Mouse (Mus musculus) liver, postnatal 0 days (tissue): ENCODE measurements around the gene Slc2a12. TPM values are rescaled to one million over a fixed set of nuclear protein-coding genes. Genes with fewer than 3 reads are reported as not detected.

Experiments used
- ATAC-seq: fragments of 200-750 bp; cut with Nextera tagmentation; 2 replicates; pipeline ENCODE4 v1.8.0; 2017; ENCODE audit warnings: mild to moderate bottlenecking, moderate library complexity
- DNase-seq: peaks from one replicate; pipeline ENCODE4 v3.0.0-alpha.2; 2016
- H3K27ac ChIP-seq: fragments of 300-500 bp; sonication (generic); 2 replicates; pipeline ENCODE4 v1.5.1; 2014; ENCODE audit warnings: antibody characterized with exemption, moderate library complexity, mild to moderate bottlenecking, low read depth
- H3K27me3 ChIP-seq: fragments of 300-500 bp; sonication (generic); 2 replicates; pipeline ENCODE4 v1.6.1; 2014; ENCODE audit warnings: low read length, control low read depth, mixed read lengths; ENCODE audit not compliant: insufficient read depth
- H3K36me3 ChIP-seq: fragments of 300-500 bp; sonication (generic); replicated peaks from 2 replicates; pipeline ENCODE4 v1.6.1; 2014; ENCODE audit warnings: mild to moderate bottlenecking, control low read depth, low read length, moderate library complexity, mixed read lengths; ENCODE audit not compliant: insufficient read depth
- H3K4me1 ChIP-seq: fragments of 300-500 bp; sonication (generic); 2 replicates; pipeline ENCODE4 v1.6.1; 2014; ENCODE audit warnings: antibody characterized with exemption, mild to moderate bottlenecking, control low read depth; ENCODE audit not compliant: insufficient read depth
- H3K4me2 ChIP-seq: fragments of 300-500 bp; sonication (generic); 2 replicates; pipeline ENCODE4 v1.6.1; 2014; ENCODE audit warnings: low read depth, mild to moderate bottlenecking, low read length, moderate library complexity, mixed read lengths
- H3K4me3 ChIP-seq: fragments of 300-500 bp; sonication (generic); 2 replicates; pipeline ENCODE4 v1.5.1; 2014; ENCODE audit warnings: low read depth, low read length
- H3K9ac ChIP-seq: fragments of 300-500 bp; sonication (generic); replicated peaks from 2 replicates; pipeline ENCODE4 v1.6.1; 2014; ENCODE audit warnings: mild to moderate bottlenecking, moderate library complexity
- H3K9me3 ChIP-seq: fragments of 300-500 bp; sonication (generic); 2 replicates; pipeline ENCODE4 v1.6.1; 2016; ENCODE audit warnings: mild to moderate bottlenecking, control low read depth, low read length, mixed read lengths
- CTCF ChIP-seq: sonication (generic); IDR thresholded peaks from 2 replicates; pipeline ENCODE4 v1.5.1; 2016; ENCODE audit warnings: antibody characterized with exemption, low read depth
- EP300 ChIP-seq: IDR thresholded peaks from 2 replicates; pipeline ENCODE4 v1.6.1; 2016; ENCODE audit warnings: antibody characterized with exemption, low read depth, mild to moderate bottlenecking
- WGBS: fragments of 180-500 bp; shearing (Covaris S2); extraction: QIAGEN DNeasy Blood & Tissue Kit; methylation state at CpG from one replicate; pipeline ENCODE4 v1.1.7; 2014; ENCODE audit not compliant: insufficient replicate concordance; 5-methylcytosine and 5-hydroxymethylcytosine counted together
- microRNA-seq: library from miRNA; unstranded; fragments of <30 nt; microRNA quantifications from one replicate; pipeline ENCODE4, GENCODE M21; 2016
- polyA plus RNA-seq: library from polyadenylated mRNA; unstranded; fragments of >200 nt; fragmentation: Nextera tagmentation; extraction: Ambion mirVana; gene quantifications from 2 replicates; pipeline ENCODE4 v1.2.1, GENCODE M21; 2015

Gene Slc2a12
- polyA plus RNA-seq, 1 experiment from 2014 or later = not detected

- WGBS = under 1% methylated on average over 76 of the region's 77 CpGs
- peak; percentile 97 for ATAC-seq
- H3K4me2 ChIP-seq = peak within 1 kb of the TSS; percentile 97
Measured at GRCm38 (mm10) chr10:22731272-22732093, 86.7 kb downstream of the Slc2a12 start, which contains the start of gene Tbpl1. Tbpl1 (minus strand) TSS chr10:22731938.

GRCm38 (mm10) chr10:22732181-22732580 is 87.4 kb downstream of the Slc2a12 start:
- ATAC-seq (no peak), DNase-seq (no peak)
- Histone ChIP-seq H3K4me2 (peak overlapping the region; percentile 97), H3K27me3 (no peaks in the 10 kb centered on the region), H3K27ac (peak overlapping the region; percentile 97), H3K4me1 (peaks cover 27% of the 10 kb centered on the region), H3K9ac (peak overlapping the region; percentile 96; the same call in 1 of the 2 replicates), H3K9me3 (no peaks in the 10 kb centered on the region), H3K4me3 (peak overlapping the region; percentile 100), H3K36me3 (no peaks in the 10 kb centered on the region)
- TF ChIP-seq CTCF (no peak), EP300 (no peak)
- 30% methylated on average over 10 of the region's 10 CpGs for WGBS

More at GRCm38 (mm10) chr10:22731272-22732093, 86.7 kb downstream of the Slc2a12 start, which contains the start of gene Tbpl1:
- H3K9ac ChIP-seq = peak within 1 kb of the TSS; percentile 96
- no peaks in the 10 kb centered on the region for H3K27me3 ChIP-seq
- peak; percentile 72; the same call in 1 of the 2 replicates for TF ChIP-seq EP300
- peak; percentile 38 for TF ChIP-seq CTCF
- peak within 1 kb of the TSS; percentile 97 for H3K27ac ChIP-seq
- H3K9me3 ChIP-seq = no peaks in the 10 kb centered on the region
- peak; percentile 95 for DNase-seq
- H3K36me3 ChIP-seq = no peaks in the 10 kb centered on the region
- peaks cover 27% of the 10 kb centered on the region for H3K4me1 ChIP-seq
- peak within 1 kb of the TSS; percentile 100 for H3K4me3 ChIP-seq

- 45% methylated on average over 7 of the region's 7 CpGs for WGBS
- ATAC-seq (no peak), DNase-seq (no peak)
- H3K27ac ChIP-seq = no peak overlapping the region
- no peaks in the 10 kb centered on the region for H3K4me1 ChIP-seq
- TF ChIP-seq EP300 (no peak), CTCF (no peak)
- no peaks in the 10 kb centered on the region for H3K9me3 ChIP-seq
- no peaks in the 10 kb centered on the region for H3K27me3 ChIP-seq
- H3K4me3 ChIP-seq = no peak overlapping the region
- no peak overlapping the region for H3K4me2 ChIP-seq
- H3K9ac ChIP-seq = no peak overlapping the region
- no peaks in the 10 kb centered on the region for H3K36me3 ChIP-seq
Measured at GRCm38 (mm10) chr10:22745922-22746321, 101.1 kb downstream of the Slc2a12 start.

- Histone ChIP-seq H3K36me3 (no peaks in the 10 kb centered on the region), H3K27me3 (no peaks in the 10 kb centered on the region), H3K9me3 (no peaks in the 10 kb centered on the region), H3K27ac (no peak overlapping the region), H3K4me3 (no peak overlapping the region), H3K9ac (no peak overlapping the region), H3K4me1 (no peaks in the 10 kb centered on the region), H3K4me2 (no peak overlapping the region)
- ATAC-seq (no peak), DNase-seq (no peak)
- no peak for TF ChIP-seq CTCF
- no peak for TF ChIP-seq EP300
- WGBS = 64% methylated on average over 13 of the region's 13 CpGs
Measured at GRCm38 (mm10) chr10:22746334-22747322, 101.8 kb downstream of the Slc2a12 start.

GRCm38 (mm10) chr10:22751175-22751682 is 106.4 kb downstream of the Slc2a12 start:
- Histone ChIP-seq H3K4me1 (no peaks in the 10 kb centered on the region), H3K27ac (no peak overlapping the region), H3K27me3 (no peaks in the 10 kb centered on the region), H3K36me3 (no peaks in the 10 kb centered on the region), H3K9ac (no peak overlapping the region), H3K9me3 (no peaks in the 10 kb centered on the region), H3K4me2 (no peak overlapping the region), H3K4me3 (no peak overlapping the region)
- DNase-seq (no peak), ATAC-seq (no peak)
- 28% methylated on average over 5 of the region's 5 CpGs for WGBS
- TF ChIP-seq CTCF (no peak), EP300 (no peak)

Small RNAs within 50 kb of the gene (microRNA-seq; reads per million reads assigned to microRNA genes)
- gene Mir7663 = not detected

Other genes starting within 250 kb of the Slc2a12 start
- gene Tbpl1, start 86.9 kb downstream of the Slc2a12 start, polyA plus RNA-seq = 17.4 and 19.4 TPM in 2 replicates
- 12.9 and 13.9 TPM in 2 replicates for gene Tcf21, start 175.2 kb downstream of the Slc2a12 start, polyA plus RNA-seq